Mouse (Mus musculus) ZHBTc4 (cell line): Measurements from ENCODE around the gene Tfpt.
A peak's percentile ranks its signal among the peaks of the same experiment; 100 is the strongest.
"Not testable (repeated sequence)": the region's sequence is repeated elsewhere in the genome, so short reads cannot be mapped to it uniquely, and the experiment has no call there.

ENCODE experiments used
- DNase-seq: peaks from one replicate; pipeline ENCODE4 v3.0.0-alpha.2; 2011; ENCODE audit warnings: low read depth, low spot score

The Tfpt gene

DNA sequence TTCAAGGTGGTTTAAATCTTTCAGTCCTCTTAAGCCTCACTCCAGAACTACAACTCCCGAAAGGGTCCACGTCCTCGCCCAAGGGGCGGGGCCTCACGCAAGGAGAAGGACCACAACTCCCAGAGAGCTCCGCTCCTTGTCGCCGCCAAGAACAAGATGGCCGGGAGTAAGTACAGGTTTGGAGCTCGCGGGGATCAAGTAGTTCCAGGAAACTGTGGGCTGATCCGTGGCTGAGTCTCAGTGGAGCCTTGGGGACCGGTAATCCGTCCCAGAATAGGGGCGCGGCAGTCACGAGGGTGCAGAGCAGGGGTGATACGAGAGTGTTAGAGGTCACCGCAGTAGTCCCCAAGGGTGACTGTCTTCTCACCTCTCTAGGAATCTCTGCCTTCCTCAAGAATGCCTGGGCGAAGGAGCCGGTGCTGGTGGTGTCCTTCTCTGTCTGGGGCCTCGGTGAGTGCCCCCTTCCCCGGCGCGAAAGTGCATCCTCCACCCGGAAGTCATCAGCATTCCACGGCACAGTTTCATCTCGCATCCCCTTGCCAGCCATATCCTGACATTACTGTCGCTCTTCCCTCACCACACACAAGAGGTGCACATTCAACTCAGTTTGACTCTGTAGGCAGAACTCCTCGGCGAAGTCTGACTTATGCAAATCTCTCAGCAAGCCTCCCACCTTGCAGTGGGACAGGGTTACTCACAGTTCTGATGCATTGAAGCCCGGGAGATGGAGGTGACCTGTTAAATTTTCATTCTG lies 12.3 kb downstream of the Tfpt start, which contains the start of gene Ndufa3:
TSS of gene Ndufa3 (plus strand) at position 132 of the 754 bp plus-strand sequence.
- peak; percentile 98 for DNase-seq

- no peak for DNase-seq
Measured at GRCm38 (mm10) chr7:3616389-3617241, 13.1 kb downstream of the Tfpt start.

DNA sequence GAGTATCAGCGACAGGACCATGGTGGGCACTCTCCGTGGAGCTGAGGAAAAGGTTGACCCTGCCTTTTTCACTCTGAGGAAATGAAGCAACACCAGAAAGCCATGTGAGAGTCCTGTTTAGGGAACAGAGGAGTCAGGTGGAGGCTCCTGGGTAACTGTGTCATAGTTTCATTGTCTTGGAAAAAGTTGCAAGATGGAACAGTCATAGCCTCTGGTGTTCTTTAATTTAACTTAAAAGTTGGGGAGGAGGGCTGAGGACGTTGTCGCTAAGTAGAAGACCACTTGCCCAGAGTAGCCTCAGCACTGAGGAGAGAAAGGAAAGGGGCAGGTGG lies 13.7 kb downstream of the Tfpt start, which contains the start of gene Oscar:
TSS of gene Oscar (minus strand) at position 101 of the 332 bp plus-strand sequence.
- no peak for DNase-seq

- DNase-seq: no peak
Measured at GRCm38 (mm10) chr7:3614021-3614420, 15.7 kb downstream of the Tfpt start.

DNA sequence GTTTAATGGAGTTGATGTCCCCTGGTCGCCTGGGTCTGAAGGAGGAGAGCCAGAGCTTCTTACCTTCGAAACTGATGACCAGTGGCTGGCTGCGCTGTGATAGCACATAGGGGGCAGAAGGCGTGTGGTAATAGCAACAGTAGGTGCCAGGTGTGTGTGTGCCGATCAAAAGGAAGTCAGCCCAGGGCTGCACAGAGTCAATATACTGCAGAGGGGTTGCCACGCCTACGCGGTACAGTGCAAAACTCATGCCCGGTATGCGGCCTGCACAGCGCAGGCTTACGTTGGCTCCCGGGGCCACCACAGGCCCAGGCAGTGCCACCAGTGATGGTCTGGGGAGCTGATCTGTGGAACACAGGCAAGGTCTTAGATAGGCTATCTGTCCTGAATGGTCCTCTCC lies 18.7 kb downstream of the Tfpt start:
- peak; percentile 40 for DNase-seq

DNA sequence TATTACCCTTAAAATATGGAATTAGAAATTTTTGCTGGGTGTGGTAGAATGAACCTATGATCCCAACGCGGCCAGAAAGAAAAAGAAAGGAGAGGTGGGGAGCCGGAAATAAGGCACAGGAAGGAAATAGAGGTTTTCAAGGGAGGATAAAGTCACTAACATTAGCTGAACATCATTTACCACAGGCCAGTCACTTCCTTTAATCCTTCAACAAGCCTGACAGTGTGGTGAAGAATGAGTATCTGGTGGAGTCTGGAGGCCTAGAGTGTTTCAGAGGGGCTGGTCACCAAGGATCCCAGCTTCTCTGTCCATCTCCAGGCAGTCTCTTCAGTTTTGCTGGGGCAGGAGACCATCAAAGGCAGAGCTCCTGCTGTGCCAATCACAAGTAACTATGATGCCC lies 19.3 kb downstream of the Tfpt start:
- DNase-seq: no peak

DNA sequence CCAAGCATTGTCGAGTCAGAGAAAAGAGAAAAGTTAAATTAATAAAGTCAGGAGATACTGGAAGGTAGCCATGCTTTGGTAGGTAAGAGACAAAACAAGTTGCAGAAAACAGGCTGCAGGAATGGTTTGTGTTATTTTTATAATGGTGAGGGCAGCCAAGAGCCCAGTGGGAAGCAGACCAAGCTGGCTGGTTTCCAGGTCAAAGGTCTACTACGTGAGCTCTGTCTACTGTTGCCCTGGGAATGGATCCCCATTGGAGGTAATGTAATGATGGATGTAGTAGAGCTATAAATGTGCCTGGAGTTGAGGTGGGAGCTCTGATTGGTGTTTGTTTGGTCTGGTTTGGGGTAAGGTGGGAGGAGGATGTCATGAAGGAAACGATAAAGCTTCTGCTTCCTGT lies 20.6 kb downstream of the Tfpt start:
- DNase-seq: no peak

GRCm38 (mm10) chr7:3608668-3609067 lies 21.1 kb downstream of the Tfpt start:
- DNase-seq: no peak

- peak; percentile 17 for DNase-seq
Measured at GRCm38 (mm10) chr7:3607391-3607790, 22.3 kb downstream of the Tfpt start.

- peak; percentile 92 for DNase-seq
Measured at GRCm38 (mm10) chr7:3606798-3607197, 22.9 kb downstream of the Tfpt start.

DNA sequence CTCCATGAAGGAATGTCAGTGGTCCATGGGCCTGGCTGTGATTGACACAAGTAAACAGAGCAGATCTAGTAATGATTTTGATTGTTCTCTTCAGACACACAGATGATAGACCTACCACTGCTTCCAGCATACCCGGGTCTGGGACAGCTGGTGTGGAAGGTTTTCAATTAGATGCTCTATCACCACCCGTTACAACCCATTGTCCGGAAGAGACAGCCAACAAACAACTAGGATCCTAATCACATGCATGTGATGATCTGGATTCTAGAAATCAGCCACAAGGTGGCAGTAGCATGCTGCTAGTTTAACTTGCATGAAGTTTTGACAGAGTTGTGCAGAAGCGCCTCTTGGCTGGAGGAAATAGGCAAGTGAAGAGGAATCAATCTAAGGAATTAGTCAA lies 28.6 kb downstream of the Tfpt start:
- DNase-seq: peak; percentile 93

DNA sequence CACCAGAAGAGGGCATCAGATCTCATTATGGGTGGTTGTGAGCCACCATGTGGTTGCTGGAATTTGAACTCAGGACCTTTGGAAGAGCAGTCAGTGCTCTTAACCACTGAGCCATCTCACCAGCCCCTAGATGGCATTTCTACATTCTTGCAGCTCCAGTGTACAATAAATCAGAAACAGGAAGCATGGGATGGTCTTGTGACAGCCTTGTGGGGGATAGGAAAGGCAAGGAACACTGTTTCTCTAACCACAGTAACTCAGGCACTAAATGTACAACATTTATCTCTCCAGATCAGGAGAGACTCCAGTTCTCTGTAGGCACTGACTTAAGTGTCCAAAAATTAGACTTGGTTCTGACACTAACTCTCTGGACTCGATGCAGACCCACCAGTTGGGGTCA lies 32.0 kb downstream of the Tfpt start:
- not testable (repeated sequence) for DNase-seq

DNA sequence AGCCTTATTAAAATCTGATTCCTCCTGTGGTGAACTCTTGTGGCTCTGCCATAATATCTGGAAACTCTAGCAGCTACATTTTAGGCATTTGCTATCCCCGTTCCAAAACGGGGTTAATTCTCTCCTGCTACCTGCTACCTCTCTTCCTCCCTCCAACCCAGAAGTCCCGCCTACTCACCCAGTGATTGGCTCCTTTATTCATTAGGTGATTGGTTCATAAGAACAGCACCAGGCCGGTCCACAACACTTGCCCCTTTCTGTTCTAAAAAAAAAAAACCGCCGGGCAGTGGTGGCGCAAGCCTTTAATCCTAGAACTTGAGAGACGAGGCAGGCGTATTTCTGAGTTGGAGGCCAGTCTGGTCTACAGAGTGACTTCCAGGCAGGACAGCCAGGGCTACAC lies 34.6 kb downstream of the Tfpt start:
- DNase-seq: peak; percentile 89

- DNase-seq: peak; percentile 39
Measured at GRCm38 (mm10) chr7:3594686-3595085, 35.0 kb downstream of the Tfpt start.

DNA sequence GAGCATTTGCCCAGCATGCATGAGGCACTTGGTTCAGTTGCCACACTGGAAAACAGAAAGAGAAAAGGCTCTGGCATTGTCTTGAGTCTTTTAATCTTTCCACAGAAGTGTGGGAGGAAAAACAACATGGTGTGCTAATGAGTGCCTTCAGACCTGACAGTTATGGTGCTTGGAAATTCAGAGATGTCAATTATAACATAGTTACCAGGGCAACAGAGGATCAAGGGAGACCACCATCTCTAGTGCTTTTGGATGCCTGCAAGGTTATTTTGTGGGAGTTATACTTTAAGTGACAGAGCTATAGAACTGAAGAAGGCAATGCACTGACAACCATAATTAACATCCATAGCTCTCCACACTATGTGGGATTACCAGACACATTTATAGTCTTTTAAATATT lies 35.9 kb downstream of the Tfpt start:
- DNase-seq: no peak

GRCm38 (mm10) chr7:3591534-3591933 lies 38.2 kb downstream of the Tfpt start:
- peak; percentile 73 for DNase-seq

DNA sequence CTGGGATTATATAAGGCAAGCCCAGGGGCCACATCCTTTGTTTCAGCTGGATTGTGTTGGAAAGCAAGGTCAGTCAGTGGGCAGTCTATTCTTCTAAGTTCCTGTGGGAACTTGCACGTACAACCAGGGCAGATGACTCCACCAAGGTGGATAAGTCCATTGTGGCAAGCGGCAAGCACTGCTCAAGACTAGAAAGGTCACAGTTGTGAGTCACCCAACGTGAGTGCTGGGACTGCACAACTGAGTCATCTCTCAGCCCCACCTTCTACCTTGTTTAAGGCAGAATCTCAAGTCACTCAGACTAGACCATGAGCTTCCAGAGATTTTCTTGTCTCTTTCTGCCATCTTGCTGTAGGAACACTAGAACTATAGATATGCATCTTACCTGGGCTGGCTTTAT lies 39.2 kb downstream of the Tfpt start:
- no peak for DNase-seq

GRCm38 (mm10) chr7:3587292-3587691 lies 42.4 kb downstream of the Tfpt start:
- DNase-seq: no peak

GRCm38 (mm10) chr7:3586255-3586654 lies 43.5 kb downstream of the Tfpt start:
- DNase-seq: peak; percentile 80

DNA sequence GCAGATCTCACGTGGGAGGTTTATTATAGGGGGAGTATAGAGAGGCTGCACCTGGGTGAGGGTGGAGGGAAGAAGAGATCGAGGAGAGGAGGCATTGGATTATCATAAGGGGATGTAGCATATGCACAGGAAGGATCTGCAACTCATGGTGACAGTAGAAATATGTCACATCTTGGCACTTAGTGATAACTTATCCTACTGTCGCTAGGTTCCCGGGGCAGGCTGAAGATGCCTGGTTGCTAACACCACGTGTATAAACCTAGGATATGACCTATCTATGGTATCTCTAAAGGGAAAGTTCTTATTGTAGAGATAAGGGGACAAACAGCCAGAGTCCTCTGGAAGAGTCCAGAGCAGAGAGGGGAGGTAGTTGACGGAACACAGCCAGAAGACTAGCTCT lies 44.0 kb downstream of the Tfpt start:
- DNase-seq: no peak

GRCm38 (mm10) chr7:3580029-3580428 lies 49.7 kb downstream of the Tfpt start:
- no peak for DNase-seq

DNA sequence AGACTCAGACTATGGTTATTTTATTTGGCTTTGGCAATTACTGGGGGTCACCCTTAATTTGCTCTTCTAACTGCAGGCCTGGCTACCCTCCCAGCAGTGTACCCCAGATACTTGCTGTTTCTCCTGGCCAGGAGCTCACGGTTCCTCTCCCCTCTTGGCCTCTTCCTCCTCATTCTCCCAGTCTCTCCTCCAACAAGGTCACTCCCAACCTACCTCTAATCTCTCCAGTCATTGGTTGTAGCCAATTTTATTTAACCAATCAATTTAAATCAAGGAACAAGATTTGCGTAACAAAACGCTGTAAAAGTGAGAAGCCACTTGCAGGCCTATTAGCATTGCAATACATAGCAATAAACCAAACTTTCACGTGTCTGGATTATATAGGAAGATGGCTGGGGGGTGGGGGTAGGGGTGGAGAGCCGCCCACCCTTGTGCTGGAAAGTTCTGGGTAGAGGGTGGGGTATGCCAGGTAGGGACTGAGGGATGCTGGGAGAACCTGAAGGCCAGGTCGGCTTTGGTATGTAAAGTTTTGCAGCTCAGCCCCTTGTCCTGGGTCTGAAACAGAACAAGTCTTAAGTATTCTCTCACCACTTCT lies 50.7 kb downstream of the Tfpt start:
- peak; percentile 91 for DNase-seq
